Mouse (Mus musculus) lung, postnatal 10 days (tissue): ENCODE measurements around the gene Dph5.

Experiments
- DNase-seq: peaks from one replicate; pipeline ENCODE4 v3.0.0; 2021

Dph5 gene

GRCm38 (mm10) chr3:115893166-115893565 lies 5.5 kb downstream of the Dph5 start:
- DNase-seq, result no peak

DNA sequence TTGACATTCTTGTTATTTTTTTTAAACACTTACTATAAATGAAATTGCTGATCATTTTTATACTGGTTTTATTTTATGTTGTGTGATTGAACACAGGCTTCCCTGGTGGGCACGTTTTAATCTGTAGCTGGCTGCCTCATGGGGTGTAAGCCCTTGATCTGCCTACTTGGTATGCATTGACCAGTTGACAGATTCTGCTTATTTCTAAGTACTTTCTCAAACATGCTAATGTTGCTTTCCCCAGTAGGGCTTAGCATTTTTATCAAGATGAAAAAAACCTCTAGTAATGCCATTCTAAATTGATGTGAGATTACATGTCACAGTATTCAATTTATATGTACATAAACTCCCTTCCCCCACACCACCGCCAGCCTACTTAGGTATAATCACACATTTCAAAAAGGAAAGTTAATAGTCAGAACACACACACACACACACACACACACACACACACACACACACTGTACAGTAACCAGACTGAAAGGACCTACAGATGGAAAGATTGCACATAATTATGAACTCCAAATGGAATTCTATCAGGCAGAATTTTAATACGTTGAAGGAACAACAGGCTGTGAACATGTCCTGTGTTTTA lies 10.8 kb downstream of the Dph5 start:
- no peak for DNase-seq

DNA sequence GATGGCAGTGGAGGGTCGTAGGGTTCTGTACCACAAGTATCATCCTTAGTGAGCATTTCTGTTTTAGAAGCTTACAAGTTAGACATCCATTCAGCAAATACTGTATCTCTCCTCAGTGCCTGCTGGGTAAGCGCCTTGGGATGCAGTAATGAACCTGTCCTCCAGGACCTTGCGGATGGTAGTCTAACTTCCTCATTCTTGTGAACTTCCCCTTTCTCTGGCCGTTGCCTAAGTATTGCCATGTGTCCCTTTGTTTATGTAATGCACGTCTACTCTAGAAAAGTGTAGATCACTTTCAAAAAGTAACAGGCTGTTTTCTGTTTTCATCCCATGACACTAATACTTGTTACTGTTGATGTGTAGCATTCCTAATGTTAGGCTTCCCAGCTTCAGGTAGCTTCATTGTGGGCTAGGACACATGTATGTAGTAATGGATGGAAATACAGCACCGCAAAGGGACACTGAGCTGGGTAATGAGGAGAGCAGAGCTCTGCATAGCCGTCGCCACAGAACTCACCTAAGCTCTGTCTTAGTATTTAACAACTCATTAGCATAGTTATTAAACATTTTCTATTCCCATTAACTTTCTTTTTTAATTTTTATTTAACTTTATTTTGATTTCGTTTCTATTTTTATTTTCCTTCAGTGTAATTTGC lies 14.8 kb downstream of the Dph5 start:
- no peak for DNase-seq

GRCm38 (mm10) chr3:115905067-115905466 lies 17.4 kb downstream of the Dph5 start:
- no peak for DNase-seq

GRCm38 (mm10) chr3:115905567-115905966 lies 17.9 kb downstream of the Dph5 start:
- DNase-seq, result no peak

- DNase-seq, result peak; percentile 16
Measured at GRCm38 (mm10) chr3:115907406-115907805, 19.8 kb downstream of the Dph5 start.

- DNase-seq, result peak; percentile 55
Measured at GRCm38 (mm10) chr3:115924401-115925190, 37.0 kb downstream of the Dph5 start.

GRCm38 (mm10) chr3:115926531-115926930 lies 38.9 kb downstream of the Dph5 start:
- no peak for DNase-seq

GRCm38 (mm10) chr3:115931701-115932100 lies 44.1 kb downstream of the Dph5 start:
- DNase-seq, result no peak

DNA sequence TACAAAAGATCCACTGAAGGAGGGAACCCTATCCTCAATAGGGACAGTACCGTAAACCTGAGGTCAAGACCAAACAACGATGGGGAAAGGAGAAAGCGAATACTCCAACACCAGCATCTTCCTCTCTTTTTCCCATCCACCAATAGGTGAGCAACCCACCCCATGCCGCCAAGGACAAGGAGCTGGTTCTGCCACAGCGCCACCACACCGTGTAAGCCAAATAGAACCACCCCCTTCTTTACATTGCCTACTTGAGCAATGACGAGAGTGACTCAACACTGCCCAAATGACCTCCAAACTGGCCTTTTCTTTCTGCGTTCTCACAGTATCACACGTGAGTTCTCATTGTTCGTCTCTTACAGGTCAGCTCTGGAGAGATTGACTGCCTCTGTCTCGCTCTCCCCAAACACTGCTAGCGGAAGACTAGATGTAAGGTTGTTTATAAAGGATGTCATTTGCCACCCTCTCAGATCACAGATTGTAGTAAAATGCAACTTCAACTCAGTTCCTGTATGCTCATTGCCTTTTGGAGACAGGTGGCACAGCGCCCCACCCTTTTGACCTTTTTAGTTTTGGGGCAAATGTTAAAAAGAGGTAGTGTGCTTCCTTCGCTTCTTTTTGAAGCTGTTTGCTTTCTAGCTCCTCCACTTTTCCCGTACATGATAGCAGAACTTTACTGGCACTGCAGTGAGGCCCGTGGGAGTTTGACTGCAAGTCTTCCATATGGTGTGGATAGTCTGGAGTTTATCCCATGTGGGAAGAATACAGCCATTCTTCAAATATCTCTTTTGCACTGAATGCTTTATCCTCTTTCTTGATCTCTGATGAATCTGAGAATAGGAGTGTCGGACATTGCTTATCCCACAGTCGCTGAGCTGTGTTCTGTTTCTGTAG lies 45.9 kb downstream of the Dph5 start:
- no peak for DNase-seq

DNA sequence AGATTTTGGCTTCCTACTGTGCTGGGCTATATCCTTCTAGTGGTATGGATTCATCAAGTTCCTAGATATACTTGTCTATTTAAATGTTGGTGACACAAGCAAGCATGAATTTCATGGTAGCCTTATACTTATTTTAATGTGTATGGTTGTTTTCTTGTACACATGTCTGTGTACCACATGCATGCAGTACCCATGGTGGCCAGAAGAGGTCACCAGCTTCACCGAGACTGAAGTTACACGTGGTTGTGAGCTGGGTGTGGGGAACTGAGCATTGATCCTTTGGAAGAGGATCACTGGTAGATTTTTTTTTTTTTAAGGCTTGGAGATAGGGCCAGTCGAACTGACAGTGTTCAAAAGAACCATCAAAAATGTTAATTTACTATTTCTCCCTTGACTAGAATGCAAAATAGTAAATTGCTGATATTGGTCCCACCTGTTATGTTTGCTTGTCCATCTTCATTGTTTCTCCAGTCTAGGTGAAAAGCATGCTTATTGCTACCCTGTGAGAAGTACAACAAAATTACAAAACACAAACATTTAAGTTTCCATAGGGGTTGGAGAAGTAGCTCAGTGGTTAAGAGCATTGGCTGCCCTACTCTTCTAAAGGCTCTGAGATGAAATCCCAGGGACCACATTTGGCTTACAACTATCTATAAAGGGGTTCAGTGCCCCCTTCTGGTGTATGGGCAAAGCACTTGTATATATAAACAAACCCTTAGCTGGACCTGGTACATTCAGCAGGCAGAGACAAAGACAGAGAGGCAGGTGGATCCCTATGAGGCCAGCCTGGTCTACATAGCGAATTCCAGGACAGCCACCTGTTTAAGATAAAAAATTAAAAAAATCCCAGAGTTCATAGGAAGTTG lies 49.3 kb downstream of the Dph5 start:
- peak; percentile 71 for DNase-seq

- DNase-seq, result no peak
Measured at GRCm38 (mm10) chr3:115937807-115938206, 50.2 kb downstream of the Dph5 start.

DNA sequence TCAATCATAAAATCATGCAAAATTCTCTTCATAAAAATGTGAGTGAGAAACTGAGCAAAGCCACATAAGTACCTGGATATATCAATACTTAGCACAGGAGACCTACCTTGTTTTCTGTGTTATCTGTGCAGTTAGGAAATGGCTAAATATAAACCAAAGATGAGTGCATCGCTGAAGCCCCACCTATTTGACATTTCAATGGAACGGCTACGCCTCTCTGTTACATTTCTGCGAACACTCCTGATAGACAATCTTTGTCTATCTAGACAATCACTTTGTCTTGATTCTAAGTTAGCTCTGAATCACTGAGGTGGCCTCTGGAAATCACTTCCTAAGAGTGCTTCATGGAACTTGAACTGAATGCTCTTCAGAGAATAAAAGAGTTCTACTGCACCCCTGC lies 52.9 kb downstream of the Dph5 start:
- no peak for DNase-seq

DNA sequence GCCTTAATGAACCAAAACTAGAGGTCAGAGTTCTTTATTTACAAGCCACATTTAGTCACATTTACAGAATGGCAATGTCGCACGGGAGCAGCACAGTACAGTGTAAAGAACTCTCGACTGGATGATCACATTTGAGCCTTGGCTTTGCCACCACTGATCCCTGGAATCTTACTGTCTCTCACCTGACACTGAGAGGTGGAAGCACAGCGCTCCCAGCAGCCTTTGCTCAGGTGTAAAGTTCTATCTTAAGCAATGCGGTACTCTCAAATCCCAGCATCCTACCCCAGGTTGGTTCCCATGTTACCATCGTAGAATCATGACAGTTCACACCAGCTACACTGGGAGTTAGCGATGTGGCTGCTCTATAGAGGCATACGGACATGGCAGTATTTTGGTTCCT lies 53.8 kb downstream of the Dph5 start:
- no peak for DNase-seq

DNA sequence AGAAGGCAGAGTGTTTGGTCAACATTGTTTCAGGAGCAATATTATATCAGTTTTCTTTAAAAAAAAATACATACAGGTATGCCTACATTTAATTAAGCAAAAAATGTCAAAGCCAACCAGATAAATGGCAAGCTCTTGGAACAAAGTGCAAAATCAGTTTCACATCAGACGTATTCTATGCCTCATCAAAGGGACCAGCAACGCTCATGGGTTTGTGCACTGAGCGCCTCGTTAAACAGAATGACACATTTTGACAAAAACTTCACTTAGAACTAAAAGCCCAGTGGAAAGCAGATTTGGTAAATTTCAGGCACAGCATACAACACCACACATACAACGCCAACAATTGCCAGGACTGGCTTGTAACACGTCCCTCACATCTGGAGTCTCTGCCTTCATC lies 56.7 kb downstream of the Dph5 start:
- DNase-seq, result no peak

- no peak for DNase-seq
Measured at GRCm38 (mm10) chr3:115946272-115946671, 58.6 kb downstream of the Dph5 start.

DNA sequence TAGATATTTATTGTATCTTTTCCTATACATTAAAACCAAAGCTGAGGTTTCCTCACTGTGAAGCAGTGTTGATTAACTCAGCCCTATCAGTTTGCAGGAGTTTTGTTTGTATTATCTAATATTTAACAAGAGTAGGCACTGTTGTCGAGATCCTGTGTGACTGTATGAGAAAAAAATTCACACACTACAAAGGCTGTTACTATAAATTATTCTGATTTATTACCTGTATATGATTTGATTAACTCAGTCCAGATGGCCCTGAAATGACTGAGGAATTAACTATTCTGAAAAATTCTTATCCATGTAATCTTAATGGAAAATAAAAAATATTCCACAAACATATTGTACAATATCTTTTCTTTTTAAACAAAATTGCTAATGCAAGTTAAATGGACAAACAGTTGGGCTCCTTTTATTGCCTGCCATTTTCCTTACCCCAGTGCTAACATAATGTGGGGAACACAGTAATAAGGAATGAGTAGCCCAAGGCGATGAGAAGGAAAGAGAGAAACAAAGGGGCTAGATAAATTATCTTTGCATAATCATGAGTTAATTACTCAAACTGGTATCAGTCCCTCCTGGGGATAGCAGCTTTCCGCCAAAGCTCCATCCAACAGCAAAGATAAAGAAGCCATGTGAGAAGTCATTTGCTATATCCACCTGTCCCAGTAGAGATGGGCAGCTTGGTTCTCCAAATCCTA lies 61.7 kb downstream of the Dph5 start:
- DNase-seq, result no peak

DNA sequence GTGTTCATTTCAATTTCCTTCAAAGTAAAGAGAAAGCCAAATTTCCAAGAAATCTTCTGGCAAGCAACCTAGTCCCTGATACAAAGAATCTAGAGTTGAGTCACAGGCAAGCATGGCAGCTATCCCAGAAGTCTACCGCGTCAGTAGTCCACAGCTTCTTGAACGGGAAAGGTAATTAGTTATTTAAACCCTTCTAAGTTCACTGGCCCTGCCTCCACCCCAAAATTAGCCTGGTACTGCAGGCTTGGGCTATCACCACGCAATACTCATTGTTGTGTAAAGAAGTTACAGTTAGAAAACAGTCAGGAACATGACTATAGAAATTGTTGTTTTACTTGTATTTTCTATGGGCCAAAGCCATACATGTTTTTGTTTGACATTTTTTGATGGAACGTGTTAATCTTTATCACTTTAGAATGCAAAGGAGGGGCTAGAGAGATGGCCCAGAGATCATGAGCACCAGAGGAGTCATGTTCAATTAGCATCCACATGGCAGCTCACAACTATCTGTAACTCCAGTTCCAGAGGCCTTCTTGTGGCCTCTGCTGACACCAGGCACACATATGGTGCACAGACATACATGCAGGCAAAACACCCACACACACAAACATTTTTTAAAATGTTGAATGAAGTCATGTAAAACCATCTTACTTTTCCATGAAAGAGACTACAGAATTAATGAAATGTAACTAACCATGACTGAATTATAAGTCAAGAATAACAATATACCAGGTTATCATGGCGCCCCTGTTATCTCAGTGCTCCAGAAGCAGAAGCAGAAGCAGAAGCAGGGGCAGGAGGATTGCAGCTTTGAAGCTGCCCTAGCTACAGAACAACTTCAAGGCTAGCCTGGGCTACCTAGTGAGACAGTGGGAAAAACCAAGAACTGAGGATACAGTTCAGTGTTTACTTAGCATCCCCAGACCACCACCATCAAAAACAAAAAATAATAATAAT lies 62.6 kb downstream of the Dph5 start:
- DNase-seq, result no peak

DNA sequence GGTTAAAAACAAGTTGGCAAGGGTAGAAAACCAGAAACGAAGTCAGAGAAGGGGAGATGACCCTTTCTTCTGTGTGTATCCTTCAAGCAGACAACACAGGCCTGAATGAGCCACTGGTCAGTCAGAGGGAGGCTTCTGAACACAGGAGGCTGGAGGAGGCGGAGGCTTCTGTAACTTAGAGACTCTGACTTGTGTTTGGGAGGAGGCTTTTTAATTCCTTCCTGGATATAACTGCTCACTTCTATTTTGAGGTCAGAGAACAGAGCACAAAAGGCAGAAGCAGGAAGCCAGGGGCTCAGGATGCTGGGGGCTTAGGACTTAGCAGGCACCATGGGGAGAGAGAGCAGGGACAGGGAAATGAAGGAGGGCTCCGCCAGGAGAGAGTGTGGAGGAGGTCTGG lies 63.6 kb downstream of the Dph5 start:
- DNase-seq, result peak; percentile 19

GRCm38 (mm10) chr3:115952356-115952755 lies 64.7 kb downstream of the Dph5 start:
- no peak for DNase-seq
